Mouse (Mus musculus): ENCODE results near the gene Scube1. TPM values are rescaled to one million over a fixed set of nuclear protein-coding genes. Genes with fewer than 3 reads are reported as not detected.

Scube1 gene
- polyA plus RNA-seq, 1 experiment from 2014 or later, result 6.6 TPM

DNA sequence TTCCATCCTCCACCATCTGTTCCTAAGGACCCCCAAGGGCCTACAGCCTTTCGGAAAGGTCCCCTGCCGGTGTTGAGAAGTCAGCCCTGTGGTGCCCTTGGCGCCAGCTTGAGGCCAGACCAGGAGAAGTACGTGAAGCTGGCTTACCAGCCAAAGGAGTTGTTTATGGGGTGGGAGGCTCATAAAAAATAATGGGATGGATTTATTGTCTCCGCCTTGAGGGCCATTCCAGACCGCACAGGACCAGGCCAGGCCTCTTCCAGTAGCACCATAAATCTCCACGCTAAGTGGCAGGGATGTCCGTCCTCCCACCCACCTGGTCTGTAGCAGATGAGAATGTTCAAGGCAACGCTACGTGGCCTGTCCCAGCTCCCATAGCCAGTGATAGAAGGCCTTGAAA lies 58.4 kb downstream of the Scube1 start:
- Histone ChIP-seq H3K4me1 (replicated peaks; ENCODE audit: control insufficient read depth, insufficient read depth, low read length) (no peaks in the 10 kb centered on the region), H3K4me2 (ENCODE audit: low read length) (no peak overlapping the region), H3K9ac (ENCODE audit: low read length) (no peak overlapping the region), H3K27me3 (replicated peaks; ENCODE audit: control insufficient read depth, insufficient read depth, low read length) (0 out of 2 replicates have a peak, but pooled peaks cover 4% of the 10 kb centered on the region), H3K9me3 (ENCODE audit: control insufficient read depth, low read length) (no peaks in the 10 kb centered on the region), H3K4me3 (ENCODE audit: low read depth, low read length) (no peak overlapping the region), H3K36me3 (ENCODE audit: control insufficient read depth, insufficient read depth, low read length) (no peaks in the 10 kb centered on the region), H3K27ac (ENCODE audit: low read depth) (no peak overlapping the region)
- no peak for ATAC-seq (replicated peaks; ENCODE audit: low FRiP score, low TSS enrichment, low read depth)
- DNase-seq (ENCODE audit: low spot score), result no peak
- WGBS, result 39% methylated on average over 10 of the region's 10 CpGs

GRCm38 (mm10) chr15:83665993-83666392 lies 58.8 kb downstream of the Scube1 start:
- DNase-seq (ENCODE audit: low spot score) (no peak), ATAC-seq (replicated peaks; ENCODE audit: low FRiP score, low TSS enrichment, low read depth) (no peak)
- Histone ChIP-seq H3K27ac (ENCODE audit: low read depth) (no peak overlapping the region), H3K36me3 (ENCODE audit: control insufficient read depth, insufficient read depth, low read length) (no peaks in the 10 kb centered on the region), H3K4me1 (replicated peaks; ENCODE audit: control insufficient read depth, insufficient read depth, low read length) (no peaks in the 10 kb centered on the region), H3K4me3 (ENCODE audit: low read depth, low read length) (no peak overlapping the region), H3K9me3 (ENCODE audit: control insufficient read depth, low read length) (no peaks in the 10 kb centered on the region), H3K9ac (ENCODE audit: low read length) (no peak overlapping the region), H3K4me2 (ENCODE audit: low read length) (no peak overlapping the region), H3K27me3 (replicated peaks; ENCODE audit: control insufficient read depth, insufficient read depth, low read length) (0 out of 2 replicates have a peak, but pooled peaks cover 4% of the 10 kb centered on the region)
- WGBS, result 72% methylated on average over 6 of the region's 6 CpGs

GRCm38 (mm10) chr15:83664722-83665121 lies 60.1 kb downstream of the Scube1 start:
- WGBS, result 40% methylated on average over 5 of the region's 5 CpGs
- no peak for ATAC-seq (replicated peaks; ENCODE audit: low FRiP score, low TSS enrichment, low read depth)
- no peak for DNase-seq (ENCODE audit: low spot score)
- Histone ChIP-seq H3K9ac (ENCODE audit: low read length) (no peak overlapping the region), H3K27ac (ENCODE audit: low read depth) (no peak overlapping the region), H3K36me3 (ENCODE audit: control insufficient read depth, insufficient read depth, low read length) (no peaks in the 10 kb centered on the region), H3K27me3 (replicated peaks; ENCODE audit: control insufficient read depth, insufficient read depth, low read length) (0 out of 2 replicates have a peak, but pooled peaks cover 6% of the 10 kb centered on the region), H3K4me1 (replicated peaks; ENCODE audit: control insufficient read depth, insufficient read depth, low read length) (no peaks in the 10 kb centered on the region), H3K9me3 (ENCODE audit: control insufficient read depth, low read length) (no peaks in the 10 kb centered on the region), H3K4me2 (ENCODE audit: low read length) (no peak overlapping the region), H3K4me3 (ENCODE audit: low read depth, low read length) (no peak overlapping the region)

GRCm38 (mm10) chr15:83663066-83663465 lies 61.8 kb downstream of the Scube1 start:
- Histone ChIP-seq H3K27me3 (replicated peaks; ENCODE audit: control insufficient read depth, insufficient read depth, low read length) (0 out of 2 replicates have a peak, but pooled peaks cover 4% of the 10 kb centered on the region), H3K4me3 (ENCODE audit: low read depth, low read length) (no peak overlapping the region), H3K4me1 (replicated peaks; ENCODE audit: control insufficient read depth, insufficient read depth, low read length) (no peaks in the 10 kb centered on the region), H3K4me2 (ENCODE audit: low read length) (no peak overlapping the region), H3K9ac (ENCODE audit: low read length) (no peak overlapping the region), H3K9me3 (ENCODE audit: control insufficient read depth, low read length) (no peaks in the 10 kb centered on the region), H3K36me3 (ENCODE audit: control insufficient read depth, insufficient read depth, low read length) (no peaks in the 10 kb centered on the region), H3K27ac (ENCODE audit: low read depth) (no peak overlapping the region)
- DNase-seq (ENCODE audit: low spot score), result no peak
- no peak for ATAC-seq (replicated peaks; ENCODE audit: low FRiP score, low TSS enrichment, low read depth)
- WGBS, result 68% methylated on average over 4 of the region's 4 CpGs

DNA sequence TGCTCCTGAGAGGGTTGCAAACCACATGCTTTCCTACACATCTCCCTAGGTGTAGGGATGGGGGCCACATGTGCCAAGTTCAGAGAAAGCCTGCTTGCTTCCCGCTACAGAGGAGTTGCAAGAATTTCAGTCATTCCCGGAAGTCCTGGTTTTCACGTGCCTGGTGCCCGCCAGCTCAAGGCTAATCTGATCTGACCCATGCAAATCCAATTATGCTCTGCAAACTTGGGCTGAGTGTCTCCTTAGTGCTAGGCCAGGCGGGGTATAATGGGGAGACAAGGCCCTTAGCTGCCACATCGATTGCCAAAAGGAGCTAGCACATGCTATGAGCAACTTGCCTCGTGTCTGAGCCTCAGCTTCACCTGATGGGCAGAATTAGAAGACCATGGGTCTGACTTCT lies 62.7 kb downstream of the Scube1 start:
- Histone ChIP-seq H3K9me3 (ENCODE audit: control insufficient read depth, low read length) (no peaks in the 10 kb centered on the region), H3K36me3 (ENCODE audit: control insufficient read depth, insufficient read depth, low read length) (no peaks in the 10 kb centered on the region), H3K4me1 (replicated peaks; ENCODE audit: control insufficient read depth, insufficient read depth, low read length) (no peaks in the 10 kb centered on the region), H3K4me3 (ENCODE audit: low read depth, low read length) (no peak overlapping the region), H3K27ac (ENCODE audit: low read depth) (no peak overlapping the region), H3K4me2 (ENCODE audit: low read length) (no peak overlapping the region), H3K27me3 (replicated peaks; ENCODE audit: control insufficient read depth, insufficient read depth, low read length) (0 out of 2 replicates have a peak, but pooled peaks cover 4% of the 10 kb centered on the region), H3K9ac (ENCODE audit: low read length) (no peak overlapping the region)
- ATAC-seq (replicated peaks; ENCODE audit: low FRiP score, low TSS enrichment, low read depth) (no peak), DNase-seq (ENCODE audit: low spot score) (no peak)
- WGBS, result 65% methylated on average over 7 of the region's 7 CpGs

GRCm38 (mm10) chr15:83642518-83642917 lies 82.3 kb downstream of the Scube1 start:
- 94% methylated on average over 6 of the region's 6 CpGs for WGBS
- Histone ChIP-seq H3K9me3 (ENCODE audit: control insufficient read depth, low read length) (no peaks in the 10 kb centered on the region), H3K9ac (ENCODE audit: low read length) (no peak overlapping the region), H3K4me2 (ENCODE audit: low read length) (no peak overlapping the region), H3K27ac (ENCODE audit: low read depth) (no peak overlapping the region), H3K36me3 (ENCODE audit: control insufficient read depth, insufficient read depth, low read length) (no peaks in the 10 kb centered on the region), H3K4me3 (ENCODE audit: low read depth, low read length) (no peak overlapping the region), H3K27me3 (replicated peaks; ENCODE audit: control insufficient read depth, insufficient read depth, low read length) (no peaks in the 10 kb centered on the region), H3K4me1 (replicated peaks; ENCODE audit: control insufficient read depth, insufficient read depth, low read length) (peaks cover 9% of the 10 kb centered on the region)
- no peak for DNase-seq (ENCODE audit: low spot score)
- no peak for ATAC-seq (replicated peaks; ENCODE audit: low FRiP score, low TSS enrichment, low read depth)

- ATAC-seq (replicated peaks; ENCODE audit: low FRiP score, low TSS enrichment, low read depth) (no peak), DNase-seq (ENCODE audit: low spot score) (no peak)
- no peaks in the 10 kb centered on the region for H3K9me3 ChIP-seq (ENCODE audit: control insufficient read depth, low read length)
- H3K36me3 ChIP-seq (ENCODE audit: control insufficient read depth, insufficient read depth, low read length), result no peaks in the 10 kb centered on the region
- no peak overlapping the region for H3K4me3 ChIP-seq (ENCODE audit: low read depth, low read length)
- no peaks in the 10 kb centered on the region for H3K27me3 ChIP-seq (replicated peaks; ENCODE audit: control insufficient read depth, insufficient read depth, low read length)
- H3K4me1 ChIP-seq (replicated peaks; ENCODE audit: control insufficient read depth, insufficient read depth, low read length), result peaks cover 9% of the 10 kb centered on the region
- no peak overlapping the region for H3K9ac ChIP-seq (ENCODE audit: low read length)
- 40% methylated on average over 4 of the region's 4 CpGs for WGBS
- H3K4me2 ChIP-seq (ENCODE audit: low read length), result no peak overlapping the region
- H3K27ac ChIP-seq (ENCODE audit: low read depth), result no peak overlapping the region
Observed at GRCm38 (mm10) chr15:83640208-83640607, 84.6 kb downstream of the Scube1 start.

GRCm38 (mm10) chr15:83639160-83639559 lies 85.7 kb downstream of the Scube1 start:
- H3K36me3 ChIP-seq (ENCODE audit: control insufficient read depth, insufficient read depth, low read length), result no peaks in the 10 kb centered on the region
- H3K4me3 ChIP-seq (ENCODE audit: low read depth, low read length), result no peak overlapping the region
- WGBS, result 22% methylated on average over 3 of the region's 3 CpGs
- no peaks in the 10 kb centered on the region for H3K27me3 ChIP-seq (replicated peaks; ENCODE audit: control insufficient read depth, insufficient read depth, low read length)
- H3K27ac ChIP-seq (ENCODE audit: low read depth), result no peak overlapping the region
- no peaks in the 10 kb centered on the region for H3K9me3 ChIP-seq (ENCODE audit: control insufficient read depth, low read length)
- H3K4me1 ChIP-seq (replicated peaks; ENCODE audit: control insufficient read depth, insufficient read depth, low read length), result peaks cover 9% of the 10 kb centered on the region
- ATAC-seq (replicated peaks; ENCODE audit: low FRiP score, low TSS enrichment, low read depth), result no peak
- peak; percentile 53 for DNase-seq (ENCODE audit: low spot score)
- H3K9ac ChIP-seq (ENCODE audit: low read length), result no peak overlapping the region
- no peak overlapping the region for H3K4me2 ChIP-seq (ENCODE audit: low read length)

- no peak overlapping the region for H3K4me2 ChIP-seq (ENCODE audit: low read length)
- no peak overlapping the region for H3K4me3 ChIP-seq (ENCODE audit: low read depth, low read length)
- no peaks in the 10 kb centered on the region for H3K27me3 ChIP-seq (replicated peaks; ENCODE audit: control insufficient read depth, insufficient read depth, low read length)
- DNase-seq (ENCODE audit: low spot score) (no peak), ATAC-seq (replicated peaks; ENCODE audit: low FRiP score, low TSS enrichment, low read depth) (no peak)
- H3K9me3 ChIP-seq (ENCODE audit: control insufficient read depth, low read length), result no peaks in the 10 kb centered on the region
- peaks cover 9% of the 10 kb centered on the region for H3K4me1 ChIP-seq (replicated peaks; ENCODE audit: control insufficient read depth, insufficient read depth, low read length)
- no peak overlapping the region for H3K27ac ChIP-seq (ENCODE audit: low read depth)
- H3K9ac ChIP-seq (ENCODE audit: low read length), result no peak overlapping the region
- H3K36me3 ChIP-seq (ENCODE audit: control insufficient read depth, insufficient read depth, low read length), result no peaks in the 10 kb centered on the region
- 72% methylated on average over 20 of the region's 20 CpGs for WGBS
Observed at GRCm38 (mm10) chr15:83638196-83638899, 86.5 kb downstream of the Scube1 start.

Data from intestine, embryonic 14.5 days (tissue).